Mouse (Mus musculus) MEL (cell line): ENCODE measurements around the gene Pttg1ip. TPM values are rescaled to one million over a fixed set of nuclear protein-coding genes. Genes with fewer than 3 reads are reported as not detected.

Experiments
- DNase-seq: peaks from one replicate; pipeline ENCODE4 v3.0.0; 2011; ENCODE audit warnings: low read depth, low spot score
- H3K27ac ChIP-seq: 2 replicates; pipeline ENCODE4 v1.5.1; 2012; ENCODE audit warnings: low read depth, mild to moderate bottlenecking, control low read depth, low read length, moderate library complexity; ENCODE audit not compliant: control insufficient read depth
- H3K27me3 ChIP-seq, 2 experiments: fragments of 150-350 bp in 1 of 2; sonication (generic) in 1 of 2; 2 replicates each; pipeline ENCODE4 v1.6.1; 2012; ENCODE audit warnings: low read length in 2 of 2, mild to moderate bottlenecking in 2 of 2, improper control_type of control experiment in 1 of 2, moderate library complexity in 1 of 2; ENCODE audit not compliant: insufficient read depth in 2 of 2, control insufficient read depth in 1 of 2
- H3K36me3 ChIP-seq, 2 experiments: 2 replicates each; pipeline ENCODE4 v1.6.1; 2012 to 2014; ENCODE audit warnings: low read length in 2 of 2, improper control_type of control experiment in 1 of 2, inconsistent platforms in 1 of 2, mild to moderate bottlenecking in 1 of 2; ENCODE audit not compliant: insufficient read depth in 2 of 2, control insufficient read depth in 1 of 2
- H3K4me1 ChIP-seq, 2 experiments: fragments of 150-350 bp in 1 of 2; sonication (generic) in 1 of 2; 2 replicates each; pipeline ENCODE4 v1.6.1; 2012; ENCODE audit warnings: low read length in 2 of 2, improper control_type of control experiment in 1 of 2, mild to moderate bottlenecking in 1 of 2; ENCODE audit not compliant: insufficient read depth in 2 of 2, control insufficient read depth in 1 of 2
- H3K4me3 ChIP-seq, 2 experiments: fragments of 150-350 bp in 1 of 2; sonication (generic) in 1 of 2; 2 replicates each; pipeline ENCODE4 v1.5.1; 2012; ENCODE audit warnings: low read depth in 2 of 2, low read length in 2 of 2, mild to moderate bottlenecking in 2 of 2, moderate library complexity in 2 of 2, control low read depth in 1 of 2, improper control_type of control experiment in 1 of 2; ENCODE audit not compliant: control insufficient read depth in 1 of 2, insufficient read depth in 1 of 2
- H3K79me2 ChIP-seq: 2 replicates; pipeline ENCODE4 v1.6.1; 2012; ENCODE audit warnings: mild to moderate bottlenecking, low read length, moderate library complexity; ENCODE audit not compliant: control insufficient read depth, poor library complexity, insufficient read depth
- H3K9ac ChIP-seq: 2 replicates; pipeline ENCODE4 v1.6.1; 2012; ENCODE audit warnings: low read depth, mild to moderate bottlenecking, control low read depth, low read length, moderate library complexity; ENCODE audit not compliant: control insufficient read depth, poor library complexity, severe bottlenecking
- H3K9me3 ChIP-seq: fragments of 150-350 bp; sonication (generic); replicated peaks from 2 replicates; pipeline ENCODE4 v1.6.1; 2012; ENCODE audit warnings: mild to moderate bottlenecking, low read length, improper control_type of control experiment, moderate library complexity; ENCODE audit not compliant: insufficient read depth
- CHD2 ChIP-seq: IDR thresholded peaks from 2 replicates; pipeline ENCODE4 v1.6.1; 2011; ENCODE audit warnings: low read length, improper control_type of control experiment
- CTCF ChIP-seq, 3 experiments: IDR thresholded peaks in 2 of 3; conservative IDR thresholded peaks in 1 of 3; 2 replicates each; pipeline ENCODE4 v1.5.1; 2011 to 2012; ENCODE audit warnings: low read length in 3 of 3, low read depth in 2 of 3, mild to moderate bottlenecking in 2 of 3, improper control_type of control experiment in 1 of 3, inconsistent platforms in 1 of 3, mixed read lengths in 1 of 3, moderate library complexity in 1 of 3; ENCODE audit not compliant: control insufficient read depth in 1 of 3, insufficient read depth in 1 of 3, poor library complexity in 1 of 3, severe bottlenecking in 1 of 3
- E2F4 ChIP-seq: IDR thresholded peaks from 2 replicates; pipeline ENCODE4 v1.6.1; 2011; ENCODE audit warnings: low read depth, low read length, improper control_type of control experiment, borderline replicate concordance
- EP300 ChIP-seq, 2 experiments: IDR thresholded peaks; 2 replicates each; pipeline ENCODE4 v1.6.1; 2011; ENCODE audit warnings: improper control_type of control experiment in 2 of 2, low read length in 2 of 2, low read depth in 1 of 2, mild to moderate bottlenecking in 1 of 2
- ETS1 ChIP-seq: IDR thresholded peaks from 2 replicates; pipeline ENCODE4 v1.6.1; 2012; ENCODE audit warnings: low read depth, mild to moderate bottlenecking, inconsistent platforms, low read length, improper control_type of control experiment, moderate library complexity
- GABPA ChIP-seq: IDR thresholded peaks from 2 replicates; pipeline ENCODE4 v1.6.1; 2012; ENCODE audit warnings: low read depth, mild to moderate bottlenecking, inconsistent platforms, low read length, improper control_type of control experiment, moderate library complexity
- GATA1 ChIP-seq: IDR thresholded peaks from 2 replicates; pipeline ENCODE4 v1.6.1; 2011; ENCODE audit warnings: low read depth, low read length, improper control_type of control experiment
- MEF2A ChIP-seq: IDR thresholded peaks from 2 replicates; pipeline ENCODE4 v1.6.1; 2014; ENCODE audit warnings: low read depth, mild to moderate bottlenecking, inconsistent platforms, low read length, improper control_type of control experiment; ENCODE audit not compliant: poor library complexity, insufficient replicate concordance, severe bottlenecking; ENCODE audit errors: extremely low read depth
- MXI1 ChIP-seq: IDR thresholded peaks from 2 replicates; pipeline ENCODE4 v1.6.1; 2011; ENCODE audit warnings: mild to moderate bottlenecking, low read depth, low read length, improper control_type of control experiment
- MYB ChIP-seq: IDR thresholded peaks from 2 replicates; pipeline ENCODE4 v1.6.1; 2011; ENCODE audit warnings: mild to moderate bottlenecking, low read depth, low read length, improper control_type of control experiment
- MYC ChIP-seq: IDR thresholded peaks from 2 replicates; pipeline ENCODE4 v1.6.1; 2011; ENCODE audit warnings: low read depth, mild to moderate bottlenecking, low read length, improper control_type of control experiment, moderate library complexity
- NELFE ChIP-seq: IDR thresholded peaks from 2 replicates; pipeline ENCODE4 v1.6.1; 2011; ENCODE audit warnings: low read depth, low read length, improper control_type of control experiment
- NRF1 ChIP-seq: IDR thresholded peaks from 2 replicates; pipeline ENCODE4 v1.6.1; 2014; ENCODE audit warnings: low read depth, mild to moderate bottlenecking, inconsistent platforms, low read length, improper control_type of control experiment, moderate library complexity; ENCODE audit not compliant: poor library complexity, insufficient read depth, severe bottlenecking
- POLR2AphosphoS2 ChIP-seq: IDR thresholded peaks from 2 replicates; pipeline ENCODE4 v1.6.1; 2011; ENCODE audit warnings: low read length, improper control_type of control experiment
- RAD21 ChIP-seq: IDR thresholded peaks from 2 replicates; pipeline ENCODE4 v1.6.1; 2011; ENCODE audit warnings: mild to moderate bottlenecking, low read depth, low read length, improper control_type of control experiment
- RCOR1 ChIP-seq: IDR thresholded peaks from 2 replicates; pipeline ENCODE4 v1.6.1; 2012; ENCODE audit warnings: low read depth, mild to moderate bottlenecking, inconsistent platforms, low read length, improper control_type of control experiment
- SIN3A ChIP-seq: IDR thresholded peaks from 2 replicates; pipeline ENCODE4 v1.6.1; 2012; ENCODE audit warnings: low read length, improper control_type of control experiment, inconsistent platforms
- SMC3 ChIP-seq: IDR thresholded peaks from 2 replicates; pipeline ENCODE4 v1.6.1; 2011; ENCODE audit warnings: low read depth, low read length, improper control_type of control experiment
- TAL1 ChIP-seq: IDR thresholded peaks from 2 replicates; pipeline ENCODE4 v1.6.1; 2012; ENCODE audit warnings: mild to moderate bottlenecking, inconsistent platforms, low read length, moderate library complexity, mixed read lengths
- USF1 ChIP-seq: IDR thresholded peaks from 2 replicates; pipeline ENCODE4 v1.6.1; 2014; ENCODE audit warnings: low read depth, mild to moderate bottlenecking, inconsistent platforms, low read length, improper control_type of control experiment, moderate library complexity
- ZC3H11A ChIP-seq: IDR thresholded peaks from 2 replicates; pipeline ENCODE4 v1.6.1; 2012; ENCODE audit warnings: low read depth, mild to moderate bottlenecking, inconsistent platforms, low read length, improper control_type of control experiment
- ZKSCAN1 ChIP-seq: IDR thresholded peaks from 2 replicates; pipeline ENCODE4 v1.6.1; 2012; ENCODE audit warnings: low read depth, mild to moderate bottlenecking, inconsistent platforms, low read length, improper control_type of control experiment, moderate library complexity
- ZNF384 ChIP-seq: IDR thresholded peaks from 2 replicates; pipeline ENCODE4 v1.6.1; 2012; ENCODE audit warnings: low read depth, mild to moderate bottlenecking, inconsistent platforms, low read length, improper control_type of control experiment
- polyA plus RNA-seq, 2 experiments: library from polyadenylated mRNA; stranded (reverse) in 1 of 2; unstranded in 1 of 2; fragments of >175 nt in 1 of 2; fragments of >200 nt in 1 of 2; gene quantifications; 2 replicates each; pipeline versions ENCODE4 v1.2.1 to v1.2.4; 2012; ENCODE audit warnings: low replicate concordance in 2 of 2, low read depth in 1 of 2; ENCODE audit not compliant: insufficient read length in 2 of 2, insufficient read depth in 1 of 2, missing spikeins in 1 of 2
- total RNA-seq: library from RNA; depleted of rRNA; stranded (reverse); fragments of 300-350 nt; gene quantifications from 2 replicates; pipeline ENCODE4 v1.2.3, GENCODE M21; 2012

Pttg1ip gene
- total and polyA plus RNA-seq, 3 experiments: 50.4 to 53.1 TPM; not detected in 1

- no peak overlapping the region for H3K9ac ChIP-seq
- H3K4me1 ChIP-seq: peaks cover 5 to 18% of the 10 kb centered on the region in 2 experiments
- peaks cover 1 to 9% of the 10 kb centered on the region in 2 experiments for H3K36me3 ChIP-seq
- H3K27ac ChIP-seq: no peak overlapping the region
- H3K79me2 ChIP-seq: no peaks in the 10 kb centered on the region
- DNase-seq: no peak
- H3K4me3 ChIP-seq: no peak overlapping the region
- H3K9me3 ChIP-seq: no peaks in the 10 kb centered on the region
- H3K27me3 ChIP-seq: no peaks in the 10 kb centered on the region
- TF ChIP-seq SIN3A (no peak), RAD21 (peak; percentile 16), MXI1 (no peak), SMC3 (0 out of 2 replicates have a peak, but pooled peaks have one; percentile 8), NELFE (no peak), CTCF (IDR thresholded peaks at IDR 0.05 in 2 of 3, conservative IDR thresholded peaks at IDR 0.05 in 1 of 3; ENCODE audit: control insufficient read depth in 1 of 3, insufficient read depth in 1 of 3, low read depth in 2 of 3, low read length in 3 of 3, poor library complexity in 1 of 3, severe bottlenecking in 1 of 3) (peak; percentile 14 to 39 (median 34); a peak in 4 of 6 replicates), GATA1 (no peak)
These were observed 23.9 kb upstream of the Pttg1ip start for GRCm38 (mm10) chr10:77557641-77558040.

GRCm38 (mm10) chr10:77560090-77560489 is 21.4 kb upstream of the Pttg1ip start:
- TF ChIP-seq EP300 (IDR thresholded peaks at IDR 0.05; ENCODE audit: low read depth in 1 of 2, low read length in 2 of 2) (no peak), RCOR1 (no peak), ETS1 (no peak), GABPA (no peak), ZKSCAN1 (no peak), CTCF (IDR thresholded peaks at IDR 0.05 in 2 of 3, conservative IDR thresholded peaks at IDR 0.05 in 1 of 3; ENCODE audit: control insufficient read depth in 1 of 3, insufficient read depth in 1 of 3, low read depth in 2 of 3, low read length in 3 of 3, poor library complexity in 1 of 3, severe bottlenecking in 1 of 3) (no peak), TAL1 (no peak), E2F4 (no peak), MXI1 (no peak), GATA1 (no peak), MYB (no peak), MEF2A (no peak), POLR2AphosphoS2 (no peak), USF1 (no peak), ZNF384 (no peak), ZC3H11A (no peak), CHD2 (no peak), NRF1 (no peak), MYC (no peak)
- Histone ChIP-seq H3K4me3 (no peak overlapping the region), H3K36me3 (peaks cover 7 to 17% of the 10 kb centered on the region in 2 experiments), H3K9ac (no peak overlapping the region), H3K27me3 (no peaks in the 10 kb centered on the region), H3K27ac (no peak overlapping the region), H3K4me1 (peaks cover 14 to 29% of the 10 kb centered on the region in 2 experiments), H3K79me2 (no peaks in the 10 kb centered on the region), H3K9me3 (no peaks in the 10 kb centered on the region)
- no peak for DNase-seq
